Mouse (Mus musculus): Measurements from ENCODE around the gene Akr7a5. TPM values are rescaled to one million over a fixed set of nuclear protein-coding genes. Genes with fewer than 3 reads are reported as not detected.

Gene Akr7a5
- polyA plus RNA-seq, 1 experiment: 245 TPM

DNA sequence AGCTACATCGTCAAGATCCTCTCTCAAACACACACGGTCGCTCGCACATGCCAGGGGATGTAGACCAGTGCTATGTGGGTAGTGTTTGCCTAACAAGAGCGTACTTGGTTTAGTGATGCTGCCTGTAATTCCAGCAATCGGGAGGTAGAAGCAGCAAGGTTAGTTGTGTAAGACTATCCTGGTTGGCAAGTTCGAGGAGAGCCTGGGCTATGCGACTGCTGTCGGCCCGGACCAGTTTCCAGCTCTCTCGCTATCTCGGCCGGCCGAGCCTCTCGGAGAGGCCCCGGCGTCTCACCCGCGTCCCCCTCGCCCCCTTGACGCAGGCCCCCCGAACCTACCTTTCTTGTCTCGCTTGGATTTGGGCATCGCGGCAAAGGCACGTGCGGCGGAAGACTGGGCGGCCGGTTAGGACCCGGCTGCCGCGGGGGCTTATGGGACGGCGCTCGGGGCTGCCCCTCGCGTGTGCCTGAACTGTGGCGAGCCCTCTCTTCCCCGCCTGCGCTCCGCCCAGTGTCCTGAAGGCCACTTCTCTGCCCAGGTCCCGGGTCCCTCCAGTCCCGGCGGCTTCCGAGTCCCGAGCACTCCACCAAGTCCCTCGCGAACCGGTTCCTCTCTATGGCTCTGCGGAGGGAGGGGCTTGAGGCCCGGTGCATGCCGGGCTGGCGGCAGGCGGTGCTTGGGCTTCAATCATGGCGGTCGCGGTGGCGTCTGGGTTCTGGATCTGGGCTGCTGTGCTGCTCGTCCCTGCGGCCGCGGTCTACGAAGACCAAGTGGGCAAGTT lies 41.6 kb downstream of the Akr7a5 start, which contains the start of the genes Mrto4, Emc1 and Ubr4:
Gene Mrto4, minus strand, starts transcription at position 646 of the 781 bp plus-strand sequence.
Gene Emc1, plus strand, starts transcription at position 657 of the 781 bp plus-strand sequence.
Gene Ubr4, plus strand, starts transcription at position 679 of the 781 bp plus-strand sequence.
- no peak for TF ChIP-seq CTCF (conservative IDR thresholded peaks at IDR 0.05; ENCODE audit: insufficient read depth, insufficient read length, low read depth, low read length)
- peak; percentile 19 for TF ChIP-seq POLR2A (IDR thresholded peaks at IDR 0.05; ENCODE audit: low read depth, low read length)
- no peaks in the 10 kb centered on the region; the same call in 1 of the 2 replicates for H3K36me3 ChIP-seq (ENCODE audit: control insufficient read depth, insufficient read depth, low read length)
- DNase-seq: peak; percentile 90

DNA sequence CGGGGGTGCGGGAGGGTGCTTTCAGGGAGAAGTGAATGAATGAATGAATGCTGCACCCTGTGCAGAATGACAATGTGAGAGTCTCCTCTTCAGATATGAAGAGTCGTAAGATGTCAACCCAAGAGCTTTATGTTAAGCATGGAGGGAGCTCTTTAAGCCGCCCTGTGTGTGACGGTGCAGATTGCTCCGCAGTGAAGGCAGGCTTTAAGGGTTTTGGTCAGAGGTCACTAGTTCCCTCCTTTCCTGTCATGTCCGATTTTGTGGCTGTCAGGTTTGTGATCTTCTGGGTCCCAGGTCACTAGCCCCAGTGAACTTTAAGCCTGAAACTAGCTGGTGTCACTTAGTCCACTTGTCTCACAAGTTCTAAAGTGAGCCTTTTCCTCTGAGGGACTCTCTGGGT lies 42.3 kb downstream of the Akr7a5 start:
- Histone ChIP-seq H3K36me3 (ENCODE audit: control insufficient read depth, insufficient read depth, low read length) (no peaks in the 10 kb centered on the region; the same call in 1 of the 2 replicates), H3K4me1 (ENCODE audit: control insufficient read depth, insufficient read depth, low read length) (peaks cover 3% of the 10 kb centered on the region; the same call in 1 of the 2 replicates), H3K27me3 (replicated peaks; ENCODE audit: control insufficient read depth, insufficient read depth, low read length) (no peaks in the 10 kb centered on the region), H3K27ac (ENCODE audit: insufficient read depth, low read depth, low read length) (peak overlapping the region; percentile 70; the same call in 1 of the 2 replicates), H3K4me3 (ENCODE audit: insufficient read depth, low read depth, low read length) (peak overlapping the region; percentile 97)
- no peak for DNase-seq
- WGBS: under 1% methylated on average over 7 of the region's 7 CpGs
- TF ChIP-seq POLR2A (IDR thresholded peaks at IDR 0.05; ENCODE audit: low read depth, low read length) (no peak), CTCF (conservative IDR thresholded peaks at IDR 0.05; ENCODE audit: insufficient read depth, insufficient read length, low read depth, low read length) (no peak)

More for the DNA sequence above, 41.6 kb downstream of the Akr7a5 start, which contains the start of the genes Mrto4, Emc1 and Ubr4:
- peak within 1 kb of the TSS; percentile 97 for H3K4me3 ChIP-seq (ENCODE audit: insufficient read depth, low read depth, low read length)
- under 1% methylated on average over 64 of the region's 64 CpGs for WGBS
- peak within 1 kb of the TSS; percentile 100 for H3K27ac ChIP-seq (ENCODE audit: insufficient read depth, low read depth, low read length)
- no peaks in the 10 kb centered on the region for H3K27me3 ChIP-seq (replicated peaks; ENCODE audit: control insufficient read depth, insufficient read depth, low read length)
- peaks cover 3% of the 10 kb centered on the region; the same call in 1 of the 2 replicates for H3K4me1 ChIP-seq (ENCODE audit: control insufficient read depth, insufficient read depth, low read length)

DNA sequence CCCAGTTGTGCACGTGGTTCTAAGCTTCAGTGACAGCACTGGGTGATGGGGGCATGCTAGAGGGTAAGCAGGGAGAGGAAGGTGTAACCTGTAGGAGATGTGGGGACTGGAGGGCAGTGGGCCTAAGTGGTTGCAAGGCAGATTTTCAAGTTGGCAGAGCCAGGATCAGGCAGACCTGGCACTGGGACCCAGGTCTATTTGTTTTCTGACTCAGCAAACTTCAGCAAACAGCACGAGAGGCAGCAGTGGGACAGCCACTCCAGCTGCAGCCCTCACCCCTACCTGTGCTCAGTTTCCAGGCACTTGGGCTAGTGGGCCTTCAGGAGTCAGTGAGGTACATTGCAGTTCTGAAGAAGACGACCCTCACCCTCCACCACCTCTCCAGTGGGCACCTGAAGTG lies 46.7 kb downstream of the Akr7a5 start:
- Histone ChIP-seq H3K4me3 (ENCODE audit: insufficient read depth, low read depth, low read length) (no peak overlapping the region), H3K27me3 (replicated peaks; ENCODE audit: control insufficient read depth, insufficient read depth, low read length) (no peaks in the 10 kb centered on the region), H3K36me3 (ENCODE audit: control insufficient read depth, insufficient read depth, low read length) (no peaks in the 10 kb centered on the region; the same call in 1 of the 2 replicates), H3K4me1 (ENCODE audit: control insufficient read depth, insufficient read depth, low read length) (no peaks in the 10 kb centered on the region), H3K27ac (ENCODE audit: insufficient read depth, low read depth, low read length) (no peak overlapping the region)
- DNase-seq: no peak
- TF ChIP-seq POLR2A (IDR thresholded peaks at IDR 0.05; ENCODE audit: low read depth, low read length) (no peak), CTCF (conservative IDR thresholded peaks at IDR 0.05; ENCODE audit: insufficient read depth, insufficient read length, low read depth, low read length) (no peak)
- WGBS: 92% methylated on average over 3 of the region's 3 CpGs

DNA sequence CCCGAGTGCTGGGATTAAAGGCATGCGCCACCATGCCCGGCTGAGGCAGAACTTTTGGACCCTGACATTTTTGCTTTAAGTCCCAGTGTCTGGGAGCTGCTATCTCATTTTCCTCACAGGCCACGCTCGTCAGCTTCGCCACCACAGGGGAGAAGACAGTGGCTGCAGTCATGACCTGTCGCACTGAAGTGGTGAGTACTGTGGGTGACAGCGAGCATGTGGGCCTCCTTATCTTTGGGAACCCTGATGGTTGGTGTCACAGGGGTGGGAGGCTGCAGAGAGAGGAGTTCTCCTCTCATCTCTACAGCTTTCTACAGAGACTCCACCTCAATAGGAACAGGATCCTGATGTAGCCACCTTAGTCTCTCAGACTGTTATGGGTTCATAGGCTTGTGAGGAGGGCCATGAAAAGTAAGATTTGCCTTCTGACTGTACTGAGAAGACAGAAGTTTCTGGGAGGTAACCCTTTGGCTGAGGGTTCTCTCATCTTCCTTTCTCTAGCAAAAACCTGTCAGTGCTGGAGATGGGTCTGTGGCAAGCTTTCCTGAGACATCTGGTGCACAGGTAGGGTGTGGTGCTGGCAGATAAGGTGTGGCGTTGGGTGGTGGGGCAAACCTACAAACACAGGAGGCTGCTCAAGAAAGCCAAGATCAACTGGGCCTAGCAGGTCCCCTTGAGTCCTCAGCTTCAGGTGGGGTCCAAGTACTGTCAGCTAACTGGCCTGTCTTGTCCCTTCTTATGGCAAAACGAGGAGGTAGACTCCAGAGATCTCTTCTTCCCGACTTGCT lies 50.4 kb downstream of the Akr7a5 start:
- Histone ChIP-seq H3K36me3 (ENCODE audit: control insufficient read depth, insufficient read depth, low read length) (no peaks in the 10 kb centered on the region; the same call in 1 of the 2 replicates), H3K27me3 (replicated peaks; ENCODE audit: control insufficient read depth, insufficient read depth, low read length) (no peaks in the 10 kb centered on the region), H3K4me1 (ENCODE audit: control insufficient read depth, insufficient read depth, low read length) (no peaks in the 10 kb centered on the region), H3K4me3 (ENCODE audit: insufficient read depth, low read depth, low read length) (no peak overlapping the region), H3K27ac (ENCODE audit: insufficient read depth, low read depth, low read length) (no peak overlapping the region)
- no peak for DNase-seq
- TF ChIP-seq CTCF (conservative IDR thresholded peaks at IDR 0.05; ENCODE audit: insufficient read depth, insufficient read length, low read depth, low read length) (no peak), POLR2A (IDR thresholded peaks at IDR 0.05; ENCODE audit: low read depth, low read length) (no peak)
- 93% methylated on average over 11 of the region's 11 CpGs for WGBS

DNA sequence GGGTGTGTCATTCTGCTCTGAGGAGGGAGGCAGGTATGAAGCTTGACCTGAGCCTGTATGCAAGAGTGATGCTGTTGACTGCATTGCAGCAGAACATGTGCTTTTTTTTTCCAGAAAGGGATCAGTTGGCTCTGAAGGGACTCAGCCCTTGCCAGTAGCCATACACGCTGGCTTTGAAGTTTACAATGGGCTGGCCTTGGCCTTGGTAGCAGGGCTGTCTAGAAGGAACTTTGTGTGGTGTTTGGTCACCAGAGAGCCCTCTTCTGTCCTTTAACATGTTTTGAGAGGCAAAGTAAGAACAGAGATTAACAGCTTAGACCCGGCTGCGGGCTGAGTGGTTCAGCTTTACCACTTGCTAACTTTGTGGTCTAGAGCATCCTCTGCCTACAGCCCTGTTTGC lies 56.8 kb downstream of the Akr7a5 start:
- no peaks in the 10 kb centered on the region for H3K27me3 ChIP-seq (replicated peaks; ENCODE audit: control insufficient read depth, insufficient read depth, low read length)
- no peaks in the 10 kb centered on the region for H3K4me1 ChIP-seq (ENCODE audit: control insufficient read depth, insufficient read depth, low read length)
- H3K4me3 ChIP-seq (ENCODE audit: insufficient read depth, low read depth, low read length): no peak overlapping the region
- TF ChIP-seq CTCF (conservative IDR thresholded peaks at IDR 0.05; ENCODE audit: insufficient read depth, insufficient read length, low read depth, low read length) (no peak), POLR2A (IDR thresholded peaks at IDR 0.05; ENCODE audit: low read depth, low read length) (no peak)
- H3K27ac ChIP-seq (ENCODE audit: insufficient read depth, low read depth, low read length): no peak overlapping the region
- no peak for DNase-seq
- 0 out of 2 replicates have a peak, but pooled peaks cover 2% of the 10 kb centered on the region for H3K36me3 ChIP-seq (ENCODE audit: control insufficient read depth, insufficient read depth, low read length)
- 94% methylated on average over 3 of the region's 3 CpGs for WGBS

Other genes starting within 250 kb of the Akr7a5 start
- gene Htr6, start 235.2 kb upstream of the Akr7a5 start, polyA plus RNA-seq (2012; rRNA removed): not detected in 2 replicates
- 35.7 and 42.9 TPM in 2 replicates for gene Nbl1, start 217.8 kb upstream of the Akr7a5 start, polyA plus RNA-seq (2012; rRNA removed)
- 100 and 157 TPM in 2 replicates for gene Minos1, start 179.6 kb upstream of the Akr7a5 start, polyA plus RNA-seq (2012; rRNA removed)
- 102 and 134 TPM in 2 replicates for gene Capzb, start 117.8 kb upstream of the Akr7a5 start, polyA plus RNA-seq (2012; rRNA removed)
- gene Pqlc2, start within 50 bp of the Akr7a5 start, polyA plus RNA-seq (2012; rRNA removed): 63.3 and 71.7 TPM in 2 replicates
- gene Mrto4, start 41.8 kb downstream of the Akr7a5 start, polyA plus RNA-seq (2012; rRNA removed): 16.3 and 21.2 TPM in 2 replicates
- 29.2 and 31.4 TPM in 2 replicates for gene Emc1, start 41.8 kb downstream of the Akr7a5 start, polyA plus RNA-seq (2012; rRNA removed)
- 129 and 168 TPM in 2 replicates for gene Ubr4, start 41.9 kb downstream of the Akr7a5 start, polyA plus RNA-seq (2012; rRNA removed)
- gene Iffo2, start 219.8 kb downstream of the Akr7a5 start, polyA plus RNA-seq (2012; rRNA removed): 3.4 and 3.6 TPM in 2 replicates